In genomic region chr13:28415769-28416168, GRCm38 (mm10) we compare ENCODE assay signal across 8 mouse cellular contexts.
DNase-seq lines count a peak whose midpoint lies in the region; ATAC-seq and TF ChIP-seq lines count a peak whose summit lies in the region.

No protein-coding gene starts in this region.

- no peak for TF ChIP-seq CTCF in left cerebral cortex, adult 2 months (IDR thresholded peaks at IDR 0.05)

- peak overlapping the region; percentile 50; the same call in 1 of the 2 replicates for H3K9ac ChIP-seq in hindbrain, embryonic 16.5 days (ENCODE audit: low read depth, low read length)
- H3K9ac ChIP-seq in neural tube, embryonic 15.5 days (replicated peaks): peak overlapping the region; percentile 65; the same call in 1 of the 2 replicates

- 11% methylated on average over 1 of the region's 1 CpGs for WGBS in hindbrain, embryonic 16.5 days
- 12% methylated on average over 1 of the region's 1 CpGs for WGBS in neural tube, embryonic 15.5 days

- H3K27ac ChIP-seq in left cerebral cortex, adult 2 months: peak overlapping the region; percentile 96
- H3K27ac ChIP-seq in hindbrain, embryonic 16.5 days (ENCODE audit: low read depth, low read length): peak overlapping the region; percentile 93
- H3K27ac ChIP-seq in neural tube, embryonic 15.5 days (replicated peaks): peak overlapping the region; percentile 97

- H3K4me2 ChIP-seq in hindbrain, embryonic 16.5 days (ENCODE audit: low read length): peak overlapping the region; percentile 62
- peak overlapping the region; percentile 61 for H3K4me2 ChIP-seq in neural tube, embryonic 15.5 days

- no peaks in the 10 kb centered on the region for H3K9me3 ChIP-seq in hindbrain, embryonic 16.5 days (ENCODE audit: control insufficient read depth, low read length)
- no peaks in the 10 kb centered on the region for H3K9me3 ChIP-seq in neural tube, embryonic 15.5 days (replicated peaks)

- H3K4me3 ChIP-seq in left cerebral cortex, adult 2 months: peak overlapping the region; percentile 76
- H3K4me3 ChIP-seq in hindbrain, embryonic 16.5 days (ENCODE audit: low read length): peak overlapping the region; percentile 43
- H3K4me3 ChIP-seq in neural tube, embryonic 15.5 days (replicated peaks): peak overlapping the region; percentile 46

- ATAC-seq in hindbrain, embryonic 16.5 days: no peak
- no peak for ATAC-seq in neural tube, embryonic 15.5 days (ENCODE audit: low FRiP score)

- intact Hi-C loops in left cerebral cortex, adult 2 months (cut with DNase I): loop anchor here (5.0 kb wide), 2 partner anchors 192 to 1422 kb away; no protein-coding TSS in a partner anchor

- no peaks in the 10 kb centered on the region for H3K27me3 ChIP-seq in hindbrain, embryonic 16.5 days (replicated peaks; ENCODE audit: control insufficient read depth, insufficient read depth, low read length)
- H3K27me3 ChIP-seq in neural tube, embryonic 15.5 days (replicated peaks): no peaks in the 10 kb centered on the region

- no peaks in the 10 kb centered on the region for H3K36me3 ChIP-seq in hindbrain, embryonic 16.5 days (ENCODE audit: control insufficient read depth, insufficient read depth, low read length)
- no peaks in the 10 kb centered on the region for H3K36me3 ChIP-seq in neural tube, embryonic 15.5 days

- DNase-seq in cerebellum, adult 9-10 months: peak; percentile 25
- no peak for DNase-seq in cerebellum, postnatal 4 days (ENCODE audit: low spot score in 2 of 2)
- no peak for DNase-seq in left cerebral cortex, adult 2 months (ENCODE audit: extremely low spot score in 1 of 2, low spot score in 2 of 2)
- no peak for DNase-seq in left cerebral cortex, adult 8-10 months (ENCODE audit: low spot score in 2 of 2)
- no peak for DNase-seq in thymus, postnatal 25 days
- DNase-seq in lung, adult 18-20 months: no peak

- peaks cover 27% of the 10 kb centered on the region for H3K4me1 ChIP-seq in hindbrain, embryonic 16.5 days (ENCODE audit: control insufficient read depth, insufficient read depth, low read depth, low read length)
- H3K4me1 ChIP-seq in neural tube, embryonic 15.5 days: peaks cover 49% of the 10 kb centered on the region
